Mouse (Mus musculus): ENCODE measurements around the gene Clic6. TPM values are rescaled to one million over a fixed set of nuclear protein-coding genes. Genes with fewer than 3 reads are reported as not detected.

The Clic6 gene
- polyA plus RNA-seq, 1 experiment = 2.1 TPM

- Histone ChIP-seq H3K4me3 (ENCODE audit: low read depth, low read length) (no peak overlapping the region), H3K27me3 (ENCODE audit: control insufficient read depth, insufficient read depth, low read length) (no peaks in the 10 kb centered on the region), H3K27ac (ENCODE audit: insufficient read depth, low read depth, low read length) (no peak overlapping the region), H3K36me3 (ENCODE audit: control insufficient read depth, insufficient read depth, low read length) (no peaks in the 10 kb centered on the region), H3K4me1 (ENCODE audit: control insufficient read depth, insufficient read depth, insufficient read length, low read length) (no peaks in the 10 kb centered on the region; the same call in 1 of the 2 replicates)
- WGBS = 81% methylated on average over 5 of the region's 5 CpGs
- TF ChIP-seq CTCF (IDR thresholded peaks at IDR 0.05; ENCODE audit: extremely low read depth, insufficient read length, insufficient replicate concordance, low read depth, low read length) (no peak), POLR2A (IDR thresholded peaks at IDR 0.05; ENCODE audit: low read depth, low read length) (no peak)
Observed at GRCm38 (mm10) chr16:92467041-92467440, 18.5 kb upstream of the Clic6 start.

- H3K27ac ChIP-seq (ENCODE audit: insufficient read depth, low read depth, low read length) = no peak overlapping the region
- no peaks in the 10 kb centered on the region for H3K27me3 ChIP-seq (ENCODE audit: control insufficient read depth, insufficient read depth, low read length)
- no peaks in the 10 kb centered on the region for H3K36me3 ChIP-seq (ENCODE audit: control insufficient read depth, insufficient read depth, low read length)
- H3K4me3 ChIP-seq (ENCODE audit: low read depth, low read length) = no peak overlapping the region
- no peaks in the 10 kb centered on the region; the same call in 1 of the 2 replicates for H3K4me1 ChIP-seq (ENCODE audit: control insufficient read depth, insufficient read depth, insufficient read length, low read length)
- WGBS = 75% methylated on average over 14 of the region's 14 CpGs
- no peak for TF ChIP-seq POLR2A (IDR thresholded peaks at IDR 0.05; ENCODE audit: low read depth, low read length)
- no peak for TF ChIP-seq CTCF (IDR thresholded peaks at IDR 0.05; ENCODE audit: extremely low read depth, insufficient read length, insufficient replicate concordance, low read depth, low read length)
Observed at GRCm38 (mm10) chr16:92468459-92468858, 17.1 kb upstream of the Clic6 start.

- Histone ChIP-seq H3K4me3 (ENCODE audit: low read depth, low read length) (no peak within 1 kb of the TSS), H3K27ac (ENCODE audit: insufficient read depth, low read depth, low read length) (no peak within 1 kb of the TSS), H3K36me3 (ENCODE audit: control insufficient read depth, insufficient read depth, low read length) (no peaks in the 10 kb centered on the region), H3K4me1 (ENCODE audit: control insufficient read depth, insufficient read depth, insufficient read length, low read length) (peaks cover 2% of the 10 kb centered on the region; the same call in 1 of the 2 replicates), H3K27me3 (ENCODE audit: control insufficient read depth, insufficient read depth, low read length) (no peaks in the 10 kb centered on the region)
- WGBS = 80% methylated on average over 6 of the region's 6 CpGs
- TF ChIP-seq POLR2A (IDR thresholded peaks at IDR 0.05; ENCODE audit: low read depth, low read length) = no peak
- TF ChIP-seq CTCF (IDR thresholded peaks at IDR 0.05; ENCODE audit: extremely low read depth, insufficient read length, insufficient replicate concordance, low read depth, low read length) = no peak
Observed at GRCm38 (mm10) chr16:92470706-92471105, 14.8 kb upstream of the Clic6 start, which contains the start of gene Rcan1. Rcan1 (minus strand) TSS chr16:92470867.

- H3K4me3 ChIP-seq (ENCODE audit: low read depth, low read length) = no peak overlapping the region
- 80% methylated on average over 3 of the region's 3 CpGs for WGBS
- H3K27me3 ChIP-seq (ENCODE audit: control insufficient read depth, insufficient read depth, low read length) = no peaks in the 10 kb centered on the region
- peaks cover 2% of the 10 kb centered on the region; the same call in 1 of the 2 replicates for H3K4me1 ChIP-seq (ENCODE audit: control insufficient read depth, insufficient read depth, insufficient read length, low read length)
- H3K27ac ChIP-seq (ENCODE audit: insufficient read depth, low read depth, low read length) = no peak overlapping the region
- no peaks in the 10 kb centered on the region for H3K36me3 ChIP-seq (ENCODE audit: control insufficient read depth, insufficient read depth, low read length)
- TF ChIP-seq CTCF (IDR thresholded peaks at IDR 0.05; ENCODE audit: extremely low read depth, insufficient read length, insufficient replicate concordance, low read depth, low read length) = no peak
- no peak for TF ChIP-seq POLR2A (IDR thresholded peaks at IDR 0.05; ENCODE audit: low read depth, low read length)
Observed at GRCm38 (mm10) chr16:92472898-92473297, 12.6 kb upstream of the Clic6 start.

GRCm38 (mm10) chr16:92475093-92475860 is 10.3 kb upstream of the Clic6 start:
- Histone ChIP-seq H3K27ac (ENCODE audit: insufficient read depth, low read depth, low read length) (no peak overlapping the region; the same call in 1 of the 2 replicates), H3K36me3 (ENCODE audit: control insufficient read depth, insufficient read depth, low read length) (no peaks in the 10 kb centered on the region), H3K4me1 (ENCODE audit: control insufficient read depth, insufficient read depth, insufficient read length, low read length) (peaks cover 2% of the 10 kb centered on the region; the same call in 1 of the 2 replicates), H3K4me3 (ENCODE audit: low read depth, low read length) (peak overlapping the region; percentile 48), H3K27me3 (ENCODE audit: control insufficient read depth, insufficient read depth, low read length) (peaks cover 5% of the 10 kb centered on the region; the same call in 1 of the 2 replicates)
- WGBS = 22% methylated on average over 25 of the region's 25 CpGs
- no peak for TF ChIP-seq POLR2A (IDR thresholded peaks at IDR 0.05; ENCODE audit: low read depth, low read length)
- TF ChIP-seq CTCF (IDR thresholded peaks at IDR 0.05; ENCODE audit: extremely low read depth, insufficient read length, insufficient replicate concordance, low read depth, low read length) = no peak

GRCm38 (mm10) chr16:92478561-92479150 is 6.9 kb upstream of the Clic6 start:
- H3K27ac ChIP-seq (ENCODE audit: insufficient read depth, low read depth, low read length) = no peak overlapping the region
- TF ChIP-seq POLR2A (IDR thresholded peaks at IDR 0.05; ENCODE audit: low read depth, low read length) (no peak), CTCF (IDR thresholded peaks at IDR 0.05; ENCODE audit: extremely low read depth, insufficient read length, insufficient replicate concordance, low read depth, low read length) (peak; percentile 61; the same call in 1 of the 2 replicates)
- H3K36me3 ChIP-seq (ENCODE audit: control insufficient read depth, insufficient read depth, low read length) = no peaks in the 10 kb centered on the region
- H3K4me3 ChIP-seq (ENCODE audit: low read depth, low read length) = no peak overlapping the region
- peaks cover 5% of the 10 kb centered on the region; the same call in 1 of the 2 replicates for H3K27me3 ChIP-seq (ENCODE audit: control insufficient read depth, insufficient read depth, low read length)
- H3K4me1 ChIP-seq (ENCODE audit: control insufficient read depth, insufficient read depth, insufficient read length, low read length) = peaks cover 2% of the 10 kb centered on the region; the same call in 1 of the 2 replicates
- 13% methylated on average over 23 of the region's 23 CpGs for WGBS

GRCm38 (mm10) chr16:92487086-92487485 is 1.6 kb downstream of the Clic6 start:
- H3K27me3 ChIP-seq (ENCODE audit: control insufficient read depth, insufficient read depth, low read length) = no peaks in the 10 kb centered on the region
- 20% methylated on average over 6 of the region's 6 CpGs for WGBS
- H3K4me3 ChIP-seq (ENCODE audit: low read depth, low read length) = no peak overlapping the region
- TF ChIP-seq POLR2A (IDR thresholded peaks at IDR 0.05; ENCODE audit: low read depth, low read length) (no peak), CTCF (IDR thresholded peaks at IDR 0.05; ENCODE audit: extremely low read depth, insufficient read length, insufficient replicate concordance, low read depth, low read length) (no peak)
- H3K4me1 ChIP-seq (ENCODE audit: control insufficient read depth, insufficient read depth, insufficient read length, low read length) = peaks cover 5% of the 10 kb centered on the region; the same call in 1 of the 2 replicates
- no peaks in the 10 kb centered on the region for H3K36me3 ChIP-seq (ENCODE audit: control insufficient read depth, insufficient read depth, low read length)
- no peak overlapping the region for H3K27ac ChIP-seq (ENCODE audit: insufficient read depth, low read depth, low read length)
